Mouse (Mus musculus) spleen, postnatal 10 days (tissue): ENCODE results near the gene Zfr.
A peak's percentile ranks its signal among the peaks of the same experiment; 100 is the strongest.
"Not testable (repeated sequence)": the region's sequence is repeated elsewhere in the genome, so short reads cannot be mapped to it uniquely, and the experiment has no call there.

Experiments
- DNase-seq, 2 experiments: peaks; one replicate each; pipeline ENCODE4 v3.0.0; 2021 to 2022; ENCODE audit warnings: low spot score in 2 of 2

The Zfr gene

GRCm38 (mm10) chr15:12194817-12195735 lies 77.4 kb downstream of the Zfr start:
- DNase-seq = no peak

- no peak for DNase-seq
These were observed 78.3 kb downstream of the Zfr start for GRCm38 (mm10) chr15:12195966-12196365.

GRCm38 (mm10) chr15:12196410-12197191 lies 79.0 kb downstream of the Zfr start:
- peak; percentile 39 to 74 for DNase-seq

GRCm38 (mm10) chr15:12197361-12197760 lies 79.7 kb downstream of the Zfr start:
- DNase-seq = no peak

GRCm38 (mm10) chr15:12200021-12200420 lies 82.4 kb downstream of the Zfr start:
- no peak for DNase-seq

GRCm38 (mm10) chr15:12201856-12202255 lies 84.2 kb downstream of the Zfr start:
- DNase-seq = no peak

GRCm38 (mm10) chr15:12202456-12202855 lies 84.8 kb downstream of the Zfr start:
- no peak for DNase-seq

- DNase-seq = not testable (repeated sequence)
These were observed 85.4 kb downstream of the Zfr start for GRCm38 (mm10) chr15:12203008-12203407.

- DNase-seq = no peak
These were observed 86.1 kb downstream of the Zfr start for GRCm38 (mm10) chr15:12203512-12204318.

- DNase-seq = peak; percentile 100
These were observed 86.9 kb downstream of the Zfr start, which contains the start of gene Mtmr12 for GRCm38 (mm10) chr15:12204319-12205159. Mtmr12 (plus strand) TSS chr15:12205028.

GRCm38 (mm10) chr15:12205160-12205901 lies 87.7 kb downstream of the Zfr start:
- peak in 1 of 2 experiments; percentile 60 for DNase-seq

GRCm38 (mm10) chr15:12205902-12206645 lies 88.4 kb downstream of the Zfr start:
- peak in 1 of 2 experiments; percentile 32 for DNase-seq

GRCm38 (mm10) chr15:12206646-12207222 lies 89.1 kb downstream of the Zfr start:
- DNase-seq = no peak

GRCm38 (mm10) chr15:12207556-12208090 lies 90.0 kb downstream of the Zfr start:
- no peak for DNase-seq

GRCm38 (mm10) chr15:12211577-12211976 lies 93.9 kb downstream of the Zfr start:
- DNase-seq = no peak

GRCm38 (mm10) chr15:12212266-12212665 lies 94.6 kb downstream of the Zfr start:
- no peak for DNase-seq

GRCm38 (mm10) chr15:12214531-12215414 lies 97.1 kb downstream of the Zfr start:
- no peak for DNase-seq

- DNase-seq = no peak
These were observed 97.7 kb downstream of the Zfr start for GRCm38 (mm10) chr15:12215415-12215718.
